Mouse (Mus musculus): ENCODE results near the gene Tnfsf9. TPM values are rescaled to one million over a fixed set of nuclear protein-coding genes. Genes with fewer than 3 reads are reported as not detected.

Tnfsf9 gene
- 8.8 and 9.7 TPM in 2 replicates for polyA plus RNA-seq (2015; fragmentation: Nextera tagmentation; extraction: Ambion mirVana)

DNA sequence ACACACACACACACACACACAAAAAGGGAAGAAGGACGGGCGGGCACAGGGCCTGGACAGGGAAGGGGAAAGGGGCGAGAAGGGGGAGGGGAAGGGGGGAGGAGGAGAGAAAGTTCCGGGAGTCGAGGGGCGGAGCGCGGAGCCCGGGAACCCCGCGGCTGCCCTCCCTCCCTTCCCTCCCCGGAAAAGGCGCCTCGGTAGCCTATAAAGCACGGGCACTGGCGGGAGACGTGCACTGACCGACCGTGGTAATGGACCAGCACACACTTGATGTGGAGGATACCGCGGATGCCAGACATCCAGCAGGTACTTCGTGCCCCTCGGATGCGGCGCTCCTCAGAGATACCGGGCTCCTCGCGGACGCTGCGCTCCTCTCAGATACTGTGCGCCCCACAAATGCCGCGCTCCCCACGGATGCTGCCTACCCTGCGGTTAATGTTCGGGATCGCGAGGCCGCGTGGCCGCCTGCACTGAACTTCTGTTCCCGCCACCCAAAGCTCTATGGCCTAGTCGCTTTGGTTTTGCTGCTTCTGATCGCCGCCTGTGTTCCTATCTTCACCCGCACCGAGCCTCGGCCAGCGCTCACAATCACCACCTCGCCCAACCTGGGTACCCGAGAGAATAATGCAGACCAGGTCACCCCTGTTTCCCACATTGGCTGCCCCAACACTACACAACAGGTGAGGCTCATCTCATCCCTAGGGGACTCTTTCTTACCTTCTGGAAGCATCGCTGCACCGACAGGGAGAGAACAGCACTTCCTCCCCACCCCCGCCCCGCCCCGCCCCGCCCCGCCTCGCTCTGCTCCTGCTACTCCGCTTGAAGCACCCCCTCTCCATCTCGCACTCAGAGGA is at the start of gene Tnfsf9:
Gene Tnfsf9 (plus strand): TSS at position 145 of the 854 bp plus-strand sequence.
- Histone ChIP-seq H3K4me1 (ENCODE audit: control insufficient read depth, insufficient read depth, low read length) (peaks cover 3% of the 10 kb centered on the region; the same call in 1 of the 2 replicates), H3K27ac (ENCODE audit: low read length) (0 out of 2 replicates have a peak within 1 kb of the TSS, but pooled peaks have one; percentile 26), H3K4me3 (ENCODE audit: low read depth, low read length) (peak within 1 kb of the TSS; percentile 65), H3K36me3 (ENCODE audit: control insufficient read depth, insufficient read depth, low read length) (no peaks in the 10 kb centered on the region), H3K27me3 (ENCODE audit: control insufficient read depth, insufficient read depth, low read depth, low read length) (no peaks in the 10 kb centered on the region), H3K9me3 (replicated peaks; ENCODE audit: control insufficient read depth, low read length, poor library complexity, severe bottlenecking) (no peaks in the 10 kb centered on the region), H3K4me2 (ENCODE audit: low read length) (peak within 1 kb of the TSS; percentile 76), H3K9ac (ENCODE audit: low read depth, low read length) (peak within 1 kb of the TSS; percentile 80)
- WGBS = under 1% methylated on average over 53 of the region's 61 CpGs
- peak; percentile 88 for ATAC-seq

DNA sequence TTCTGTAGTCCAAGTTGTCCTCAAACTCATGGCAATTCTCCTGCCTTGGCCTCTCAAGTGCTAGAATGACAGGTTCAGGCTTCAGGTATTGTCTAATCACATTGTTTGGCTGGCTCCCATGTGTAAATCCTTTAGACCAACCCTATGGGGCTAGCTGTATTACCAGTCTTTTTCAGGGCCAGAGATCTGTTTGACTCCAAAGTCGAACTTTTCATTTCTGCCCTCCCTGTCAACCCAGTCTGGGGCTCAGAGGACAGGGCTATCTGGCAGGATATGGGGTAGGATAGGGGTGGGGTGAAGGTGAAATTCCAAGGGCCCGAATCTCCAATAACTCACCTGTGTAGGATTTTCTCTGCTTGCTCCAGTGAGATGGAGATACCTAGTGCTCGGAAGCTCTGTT is 48.9 kb upstream of the Tnfsf9 start:
- WGBS = 94% methylated on average over 3 of the region's 3 CpGs

DNA sequence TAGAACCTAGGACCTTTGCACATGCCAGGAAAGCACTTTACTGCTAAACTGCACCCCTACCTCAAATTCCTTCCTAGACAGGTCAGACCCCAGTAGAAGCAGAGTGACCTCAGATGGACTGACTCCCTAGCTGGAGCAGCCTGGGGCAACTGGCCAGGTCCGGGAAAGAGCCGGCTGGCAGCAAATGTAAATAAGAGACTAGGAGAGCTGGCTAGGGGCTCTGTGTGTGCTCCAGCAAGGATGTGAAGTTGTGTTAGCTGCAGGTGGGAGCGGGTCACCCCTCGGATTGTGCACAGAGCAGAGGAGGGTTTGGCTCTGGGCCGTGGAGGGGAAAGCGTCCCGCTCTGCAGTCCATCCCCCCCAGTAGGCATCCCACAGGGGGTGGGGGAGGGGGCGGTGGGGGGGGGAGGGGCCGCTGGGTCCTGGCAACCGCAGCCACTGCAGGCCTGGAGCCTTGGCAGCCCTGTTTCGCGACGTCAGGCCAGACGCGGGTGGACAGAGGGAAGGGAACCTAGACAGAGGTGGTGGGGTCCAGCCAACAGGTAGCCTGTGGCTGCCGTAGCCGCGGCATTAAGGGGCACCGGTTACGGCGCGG is 46.1 kb upstream of the Tnfsf9 start, which contains the start of gene Crb3:
Gene Crb3 (plus strand): TSS at position 215 of the 595 bp plus-strand sequence.
- peak within 1 kb of the TSS; percentile 66 for H3K4me2 ChIP-seq (ENCODE audit: low read length)
- peak within 1 kb of the TSS; percentile 91 for H3K4me3 ChIP-seq (ENCODE audit: low read depth, low read length)
- H3K4me1 ChIP-seq (ENCODE audit: control insufficient read depth, insufficient read depth, low read length) = peaks cover 25% of the 10 kb centered on the region
- no peaks in the 10 kb centered on the region for H3K9me3 ChIP-seq (replicated peaks; ENCODE audit: control insufficient read depth, low read length, poor library complexity, severe bottlenecking)
- peak; percentile 2 for ATAC-seq
- peaks cover 3% of the 10 kb centered on the region; the same call in 1 of the 2 replicates for H3K36me3 ChIP-seq (ENCODE audit: control insufficient read depth, insufficient read depth, low read length)
- H3K27ac ChIP-seq (ENCODE audit: low read length) = peak within 1 kb of the TSS; percentile 85
- 0% methylated on average over 10 of the region's 22 CpGs for WGBS
- H3K9ac ChIP-seq (ENCODE audit: low read depth, low read length) = peak within 1 kb of the TSS; percentile 87
- H3K27me3 ChIP-seq (ENCODE audit: control insufficient read depth, insufficient read depth, low read depth, low read length) = peaks cover 26% of the 10 kb centered on the region

More for the DNA sequence above, 48.9 kb upstream of the Tnfsf9 start:
- Histone ChIP-seq H3K27ac (ENCODE audit: low read length) (no peak overlapping the region), H3K36me3 (ENCODE audit: control insufficient read depth, insufficient read depth, low read length) (peaks cover 19% of the 10 kb centered on the region), H3K4me2 (ENCODE audit: low read length) (no peak overlapping the region), H3K9ac (ENCODE audit: low read depth, low read length) (no peak overlapping the region), H3K4me1 (ENCODE audit: control insufficient read depth, insufficient read depth, low read length) (peaks cover 16% of the 10 kb centered on the region), H3K27me3 (ENCODE audit: control insufficient read depth, insufficient read depth, low read depth, low read length) (peaks cover 3% of the 10 kb centered on the region), H3K4me3 (ENCODE audit: low read depth, low read length) (no peak overlapping the region), H3K9me3 (replicated peaks; ENCODE audit: control insufficient read depth, low read length, poor library complexity, severe bottlenecking) (no peaks in the 10 kb centered on the region)
- no peak for ATAC-seq

DNA sequence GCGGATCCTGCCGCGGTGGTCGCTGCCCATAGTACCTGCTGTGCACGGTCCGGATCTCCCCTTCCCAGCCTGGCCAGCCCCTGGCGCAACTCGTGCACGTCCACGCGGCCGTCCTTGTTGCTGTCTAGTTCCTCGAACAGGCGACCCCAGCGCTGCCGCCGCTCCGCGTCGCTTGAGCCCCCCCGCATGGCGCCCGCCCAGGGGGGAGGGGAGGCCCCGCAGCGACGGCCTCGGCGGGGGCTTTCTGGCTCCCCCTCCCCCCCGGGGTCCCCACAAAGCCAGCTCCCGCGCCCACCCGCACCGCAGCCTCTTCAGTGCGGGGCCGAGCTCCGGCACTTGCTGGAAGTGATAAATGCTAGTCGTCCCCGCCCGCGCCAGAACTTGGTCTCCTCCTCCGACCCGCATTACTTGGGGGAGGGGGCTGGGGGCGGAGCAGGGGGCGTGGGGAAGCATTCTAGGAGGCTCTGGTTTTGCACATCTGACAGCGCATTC is 45.6 kb upstream of the Tnfsf9 start, which contains the start of gene Slc25a23:
Gene Slc25a23 (minus strand): TSS at position 378 of the 492 bp plus-strand sequence.
- Histone ChIP-seq H3K9ac (ENCODE audit: low read depth, low read length) (peak within 1 kb of the TSS; percentile 87), H3K27ac (ENCODE audit: low read length) (peak within 1 kb of the TSS; percentile 85), H3K4me1 (ENCODE audit: control insufficient read depth, insufficient read depth, low read length) (peaks cover 25% of the 10 kb centered on the region), H3K4me3 (ENCODE audit: low read depth, low read length) (peak within 1 kb of the TSS; percentile 91), H3K27me3 (ENCODE audit: control insufficient read depth, insufficient read depth, low read depth, low read length) (peaks cover 26% of the 10 kb centered on the region), H3K4me2 (ENCODE audit: low read length) (peak within 1 kb of the TSS; percentile 66), H3K36me3 (ENCODE audit: control insufficient read depth, insufficient read depth, low read length) (peaks cover 3% of the 10 kb centered on the region; the same call in 1 of the 2 replicates), H3K9me3 (replicated peaks; ENCODE audit: control insufficient read depth, low read length, poor library complexity, severe bottlenecking) (no peaks in the 10 kb centered on the region)
- WGBS = 0% methylated on average over 42 of the region's 45 CpGs
- ATAC-seq = peak; percentile 89

DNA sequence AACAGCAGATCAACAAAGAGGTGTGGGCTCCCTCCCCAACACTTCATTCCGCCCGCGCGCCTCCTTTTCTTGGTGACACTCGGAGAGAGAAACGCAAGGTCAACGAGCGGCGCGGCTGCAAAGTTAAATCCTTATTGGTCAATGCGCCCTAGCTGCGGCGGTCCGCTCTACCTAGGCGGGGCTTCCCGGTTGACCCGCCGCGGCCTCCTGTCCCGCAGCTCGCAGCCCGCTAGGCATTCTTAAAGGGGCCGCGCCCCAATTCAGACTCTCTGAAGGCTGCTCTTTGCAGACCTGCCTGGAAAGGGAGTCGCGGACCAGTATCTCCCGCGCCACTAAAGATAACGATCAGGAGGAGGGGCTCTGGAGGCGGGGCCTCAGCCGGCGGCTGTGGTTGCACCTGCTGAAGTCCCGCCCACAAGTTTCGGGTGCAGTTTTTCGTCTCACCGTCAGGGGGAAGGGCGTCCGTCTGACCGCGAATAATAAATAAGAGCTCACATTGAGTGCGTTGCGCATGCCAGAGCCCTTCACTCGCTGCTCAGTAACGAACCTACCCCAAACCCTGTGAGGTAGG is 44.8 kb upstream of the Tnfsf9 start:
- Histone ChIP-seq H3K9ac (ENCODE audit: low read depth, low read length) (peak overlapping the region; percentile 87; the same call in 1 of the 2 replicates), H3K4me1 (ENCODE audit: control insufficient read depth, insufficient read depth, low read length) (peaks cover 25% of the 10 kb centered on the region), H3K4me2 (ENCODE audit: low read length) (peak overlapping the region; percentile 66), H3K9me3 (replicated peaks; ENCODE audit: control insufficient read depth, low read length, poor library complexity, severe bottlenecking) (no peaks in the 10 kb centered on the region), H3K27ac (ENCODE audit: low read length) (peak overlapping the region; percentile 85), H3K36me3 (ENCODE audit: control insufficient read depth, insufficient read depth, low read length) (no peaks in the 10 kb centered on the region), H3K4me3 (ENCODE audit: low read depth, low read length) (peak overlapping the region; percentile 91), H3K27me3 (ENCODE audit: control insufficient read depth, insufficient read depth, low read depth, low read length) (peaks cover 31% of the 10 kb centered on the region)
- 0% methylated on average over 44 of the region's 44 CpGs for WGBS
- peak; percentile 93 for ATAC-seq

DNA sequence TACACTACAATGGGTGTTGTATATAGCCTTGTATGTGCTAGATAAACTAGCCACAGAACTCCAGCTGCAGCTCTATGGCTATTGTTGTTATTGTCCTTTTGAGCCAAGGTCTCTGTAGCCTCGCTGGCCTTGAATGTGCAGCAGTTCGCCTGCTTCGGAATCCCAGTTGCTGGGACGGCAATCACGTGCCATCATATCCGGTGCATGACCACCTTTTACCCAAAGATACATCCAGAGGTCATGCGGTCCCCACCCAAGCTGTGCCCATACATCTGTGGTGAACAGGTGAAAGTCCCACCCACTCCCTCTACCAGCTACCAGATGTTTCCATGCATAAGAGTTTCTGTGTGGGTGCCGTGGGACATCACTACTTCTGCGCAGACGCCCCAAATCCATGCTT is 44.1 kb upstream of the Tnfsf9 start:
- H3K27me3 ChIP-seq (ENCODE audit: control insufficient read depth, insufficient read depth, low read depth, low read length) = peaks cover 31% of the 10 kb centered on the region
- WGBS = 39% methylated on average over 10 of the region's 10 CpGs
- ATAC-seq = no peak
- no peak overlapping the region for H3K9ac ChIP-seq (ENCODE audit: low read depth, low read length)
- no peak overlapping the region for H3K27ac ChIP-seq (ENCODE audit: low read length)
- H3K36me3 ChIP-seq (ENCODE audit: control insufficient read depth, insufficient read depth, low read length) = no peaks in the 10 kb centered on the region
- H3K4me3 ChIP-seq (ENCODE audit: low read depth, low read length) = peak overlapping the region; percentile 91
- H3K4me1 ChIP-seq (ENCODE audit: control insufficient read depth, insufficient read depth, low read length) = peaks cover 25% of the 10 kb centered on the region
- peak overlapping the region; percentile 66 for H3K4me2 ChIP-seq (ENCODE audit: low read length)
- no peaks in the 10 kb centered on the region for H3K9me3 ChIP-seq (replicated peaks; ENCODE audit: control insufficient read depth, low read length, poor library complexity, severe bottlenecking)

DNA sequence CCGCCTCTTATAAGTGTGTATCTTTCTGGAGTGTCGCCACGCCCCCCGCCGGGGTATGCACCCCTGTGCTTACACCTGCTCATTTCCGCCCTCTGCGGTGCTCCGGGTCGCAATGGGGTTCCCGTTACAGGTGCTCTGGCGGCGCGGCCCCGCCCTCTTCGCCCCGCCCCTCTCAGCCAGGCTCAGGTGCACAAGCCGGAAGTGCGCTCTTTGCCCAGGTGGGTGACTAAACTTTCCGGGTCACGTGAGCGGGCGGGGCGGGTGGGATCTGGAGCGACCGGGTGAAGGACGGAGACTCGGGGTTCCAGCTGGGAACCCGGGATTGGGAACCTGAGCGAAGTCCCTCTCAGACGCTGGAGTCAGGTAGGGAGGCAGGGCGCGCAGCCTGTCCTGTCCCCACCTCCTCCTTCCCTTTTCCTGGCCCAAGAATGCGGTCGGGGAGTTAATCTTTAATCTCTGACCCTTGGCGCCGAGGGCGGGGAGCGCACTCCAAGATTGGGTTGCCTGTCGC is 43.1 kb upstream of the Tnfsf9 start:
- Histone ChIP-seq H3K4me2 (ENCODE audit: low read length) (peak overlapping the region; percentile 62), H3K4me1 (ENCODE audit: control insufficient read depth, insufficient read depth, low read length) (peaks cover 25% of the 10 kb centered on the region), H3K9me3 (replicated peaks; ENCODE audit: control insufficient read depth, low read length, poor library complexity, severe bottlenecking) (no peaks in the 10 kb centered on the region), H3K4me3 (ENCODE audit: low read depth, low read length) (peak overlapping the region; percentile 37), H3K9ac (ENCODE audit: low read depth, low read length) (peak overlapping the region; percentile 15), H3K36me3 (ENCODE audit: control insufficient read depth, insufficient read depth, low read length) (no peaks in the 10 kb centered on the region), H3K27ac (ENCODE audit: low read length) (no peak overlapping the region), H3K27me3 (ENCODE audit: control insufficient read depth, insufficient read depth, low read depth, low read length) (peaks cover 31% of the 10 kb centered on the region)
- WGBS = under 1% methylated on average over 38 of the region's 39 CpGs
- ATAC-seq = no peak

DNA sequence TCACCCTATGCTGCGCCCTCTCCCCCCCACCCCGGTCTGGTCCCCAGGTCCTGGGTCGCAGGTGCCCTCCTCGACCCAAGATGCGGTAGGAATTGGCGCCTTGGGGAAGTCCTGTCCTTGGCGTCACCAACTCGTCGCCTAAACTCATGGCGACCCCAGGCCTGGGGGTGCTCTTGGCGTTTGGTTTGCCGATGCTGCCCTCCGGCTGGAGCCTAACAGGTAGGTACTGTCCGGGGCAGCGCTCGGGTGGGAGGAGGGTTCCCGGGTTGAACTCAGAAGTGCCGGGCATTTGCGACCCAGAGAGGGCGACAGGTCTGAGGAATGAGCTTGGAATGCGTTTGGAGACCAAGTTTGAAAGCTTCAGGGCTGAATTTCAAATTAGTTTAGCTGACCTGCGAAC is 42.6 kb upstream of the Tnfsf9 start:
- WGBS = 2% methylated on average over 22 of the region's 22 CpGs
- Histone ChIP-seq H3K4me2 (ENCODE audit: low read length) (peak overlapping the region; percentile 62), H3K4me1 (ENCODE audit: control insufficient read depth, insufficient read depth, low read length) (peaks cover 25% of the 10 kb centered on the region), H3K27me3 (ENCODE audit: control insufficient read depth, insufficient read depth, low read depth, low read length) (peaks cover 31% of the 10 kb centered on the region), H3K27ac (ENCODE audit: low read length) (no peak overlapping the region), H3K9ac (ENCODE audit: low read depth, low read length) (peak overlapping the region; percentile 15; the same call in 1 of the 2 replicates), H3K36me3 (ENCODE audit: control insufficient read depth, insufficient read depth, low read length) (no peaks in the 10 kb centered on the region), H3K4me3 (ENCODE audit: low read depth, low read length) (peak overlapping the region; percentile 37), H3K9me3 (replicated peaks; ENCODE audit: control insufficient read depth, low read length, poor library complexity, severe bottlenecking) (no peaks in the 10 kb centered on the region)
- ATAC-seq = no peak

All from midbrain, embryonic 16.5 days (tissue).